Mouse (Mus musculus): ENCODE measurements at regions not wholly inside any gene's neighbourhood (a gene's known extent, or its start where the extent isn't known, plus 50 kb on each side); places are given as distances from the start of the nearest gene placed in this dataset.

GRCm38 (mm10) chr16:85956006-85956562 is 54.5 kb upstream of the Adamts5 start:
- TF ChIP-seq CTCF (IDR thresholded peaks at IDR 0.05; ENCODE audit: low read depth, low read length) (no peak), POLR2A (IDR thresholded peaks at IDR 0.05; ENCODE audit: extremely low read depth, insufficient read depth, low read length) (no peak)

Data from liver, adult 2 months (tissue).